Mouse (Mus musculus): ENCODE data around the gene Wdr54. TPM values are rescaled to one million over a fixed set of nuclear protein-coding genes. Genes with fewer than 3 reads are reported as not detected.

Gene Wdr54
- polyA plus RNA-seq, 1 experiment from 2014 or later, result 4.8 TPM

DNA sequence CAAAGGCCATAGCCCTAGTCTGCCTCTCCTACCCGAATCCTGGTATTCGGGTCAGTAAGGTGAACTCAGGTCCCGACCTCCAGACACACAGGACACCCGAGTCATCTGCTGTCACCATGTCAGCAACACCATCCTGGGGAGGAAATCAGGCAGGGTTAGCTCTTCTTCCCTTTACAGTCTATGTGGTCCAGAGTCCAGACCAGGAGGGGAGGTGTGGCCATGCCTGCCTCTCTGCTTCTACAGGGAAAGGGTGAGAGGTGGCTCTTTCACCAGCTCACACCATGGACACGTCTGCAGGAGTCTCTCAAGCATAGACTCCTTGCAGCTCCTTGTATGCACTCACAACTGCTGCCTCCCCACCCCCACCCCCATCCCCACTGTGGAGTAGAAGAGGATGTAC is 2.7 kb downstream of the Wdr54 start:
- Histone ChIP-seq H3K9me3 (no peaks in the 10 kb centered on the region), H3K27ac (no peak overlapping the region), H3K4me2 (no peak overlapping the region), H3K4me1 (peaks cover 16% of the 10 kb centered on the region), H3K4me3 (no peak overlapping the region), H3K27me3 (no peaks in the 10 kb centered on the region), H3K9ac (no peak overlapping the region), H3K36me3 (peaks cover 51% of the 10 kb centered on the region)
- no peak for ATAC-seq (ENCODE audit: insufficient number of reproducible peaks, low FRiP score, low TSS enrichment, low read depth)
- WGBS, result 72% methylated on average over 5 of the region's 5 CpGs

DNA sequence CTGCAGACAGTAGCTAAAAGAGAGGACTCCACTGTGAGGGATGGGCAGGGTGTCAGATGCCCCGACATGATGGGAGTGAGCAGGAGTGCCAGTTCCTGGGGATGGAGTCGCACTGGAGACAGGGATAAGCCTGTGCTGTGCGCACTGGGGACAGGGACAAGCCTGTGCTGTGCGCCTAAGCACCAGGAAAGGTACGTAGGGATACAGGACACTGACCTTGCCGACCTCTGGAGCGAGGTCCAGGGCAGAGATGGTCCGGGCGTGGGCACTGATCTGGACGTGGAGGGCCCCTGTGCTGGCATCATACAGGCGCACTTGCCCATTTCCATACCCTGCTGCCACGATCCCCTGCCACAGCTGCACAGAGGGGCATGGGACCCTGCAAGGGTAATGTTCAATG is 3.2 kb downstream of the Wdr54 start:
- 85% methylated on average over 12 of the region's 12 CpGs for WGBS
- Histone ChIP-seq H3K36me3 (peaks cover 56% of the 10 kb centered on the region), H3K9ac (no peak overlapping the region)

DNA sequence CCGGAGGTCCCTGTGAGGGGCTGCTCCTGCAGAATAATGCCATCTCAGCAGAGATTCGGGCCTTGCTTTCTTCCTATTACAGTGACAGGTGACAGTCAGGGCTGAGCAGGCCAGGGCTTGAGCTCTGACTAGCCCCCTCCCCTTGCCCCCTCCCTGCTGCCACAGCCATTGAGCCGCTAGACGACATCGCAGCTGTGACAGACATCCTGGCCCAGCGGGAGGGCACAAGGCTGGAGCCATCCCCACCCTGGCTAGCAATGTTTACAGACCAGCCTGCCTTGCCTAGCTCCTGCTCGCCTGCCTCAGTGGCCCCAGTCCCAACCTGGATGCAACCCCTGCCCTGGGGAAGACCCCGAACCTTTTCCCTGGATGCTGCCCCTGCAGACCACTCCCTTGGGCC is 4.5 kb downstream of the Wdr54 start:
- WGBS, result 42% methylated on average over 8 of the region's 8 CpGs
- ATAC-seq (ENCODE audit: insufficient number of reproducible peaks, low FRiP score, low TSS enrichment, low read depth), result no peak
- Histone ChIP-seq H3K4me1 (peaks cover 16% of the 10 kb centered on the region), H3K4me2 (no peak overlapping the region), H3K9me3 (no peaks in the 10 kb centered on the region), H3K36me3 (peaks cover 69% of the 10 kb centered on the region), H3K27ac (0 out of 2 replicates have a peak overlapping the region, but pooled peaks have one; percentile 23), H3K4me3 (no peak overlapping the region), H3K9ac (no peak overlapping the region), H3K27me3 (no peaks in the 10 kb centered on the region)

More for the DNA sequence above, 3.2 kb downstream of the Wdr54 start:
- peaks cover 16% of the 10 kb centered on the region for H3K4me1 ChIP-seq
- H3K9me3 ChIP-seq, result no peaks in the 10 kb centered on the region
- no peak for ATAC-seq (ENCODE audit: insufficient number of reproducible peaks, low FRiP score, low TSS enrichment, low read depth)
- no peak overlapping the region for H3K4me2 ChIP-seq
- H3K4me3 ChIP-seq, result no peak overlapping the region
- H3K27ac ChIP-seq, result no peak overlapping the region
- no peaks in the 10 kb centered on the region for H3K27me3 ChIP-seq

DNA sequence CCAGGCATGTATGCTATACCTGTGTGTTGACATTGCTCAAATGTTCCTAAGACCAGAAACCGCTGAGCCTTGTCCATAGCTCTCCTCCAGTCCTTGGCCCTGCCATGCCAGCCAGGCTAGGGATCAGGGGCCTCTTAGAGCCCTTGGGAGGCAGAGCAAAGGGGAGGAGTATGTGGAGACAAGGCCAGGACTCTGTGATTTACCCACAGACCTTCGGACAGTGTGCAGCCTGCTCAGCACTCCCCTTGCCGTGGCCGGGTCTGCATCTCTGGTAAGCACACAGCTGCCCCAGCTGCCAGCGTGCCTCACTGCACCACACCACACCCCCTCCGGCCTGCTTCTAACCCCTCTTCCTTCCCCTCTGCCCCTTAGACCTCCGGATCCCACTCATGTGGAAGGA is 8.9 kb downstream of the Wdr54 start:
- no peak for ATAC-seq (ENCODE audit: insufficient number of reproducible peaks, low FRiP score, low TSS enrichment, low read depth)
- 68% methylated on average over 7 of the region's 7 CpGs for WGBS
- no peak overlapping the region for H3K4me3 ChIP-seq
- no peaks in the 10 kb centered on the region for H3K27me3 ChIP-seq
- H3K27ac ChIP-seq, result no peak overlapping the region
- H3K36me3 ChIP-seq, result peaks cover 70% of the 10 kb centered on the region
- no peaks in the 10 kb centered on the region for H3K9me3 ChIP-seq
- no peak overlapping the region for H3K9ac ChIP-seq
- H3K4me1 ChIP-seq, result peaks cover 18% of the 10 kb centered on the region
- no peak overlapping the region for H3K4me2 ChIP-seq

DNA sequence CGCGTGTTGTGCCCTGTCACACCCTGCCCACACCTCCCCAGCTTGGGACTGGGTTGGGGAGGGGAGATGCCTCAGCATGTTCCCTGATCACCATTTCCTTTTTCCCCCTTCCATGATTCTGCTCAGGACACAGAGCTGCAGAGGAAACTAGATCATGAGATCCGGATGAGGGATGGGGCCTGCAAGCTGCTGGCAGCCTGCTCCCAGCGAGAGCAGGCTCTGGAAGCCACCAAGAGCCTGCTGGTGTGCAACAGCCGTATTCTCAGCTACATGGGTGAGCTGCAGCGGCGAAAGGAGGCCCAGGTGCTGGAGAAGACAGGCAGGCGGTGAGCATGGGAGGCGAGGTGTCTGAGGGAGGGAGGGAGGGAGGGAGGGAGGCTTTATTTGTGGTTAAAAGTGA is 10.4 kb downstream of the Wdr54 start:
- H3K27ac ChIP-seq, result peak overlapping the region; percentile 3; the same call in 1 of the 2 replicates
- no peak overlapping the region for H3K4me3 ChIP-seq

DNA sequence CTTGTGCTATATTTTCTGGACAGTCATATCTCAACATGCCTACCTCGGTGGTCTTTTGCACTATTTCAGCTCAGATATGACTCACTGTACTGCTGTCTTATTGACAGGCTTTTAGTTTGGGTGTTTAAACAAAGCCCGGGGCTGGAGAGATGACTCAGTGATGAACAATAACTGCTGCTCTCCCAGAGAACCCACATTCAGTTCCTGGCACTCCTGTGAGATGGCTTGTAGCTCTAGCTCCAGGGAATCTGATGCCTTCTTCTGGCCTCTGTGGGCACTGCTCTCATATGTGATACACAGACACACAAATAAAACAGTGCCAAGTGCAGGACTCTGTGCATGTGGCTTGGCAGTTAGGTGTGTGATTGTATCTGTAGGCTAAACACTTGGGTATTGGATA is 11.0 kb downstream of the Wdr54 start:
- no peak overlapping the region for H3K27ac ChIP-seq
- H3K4me2 ChIP-seq, result no peak overlapping the region
- H3K9ac ChIP-seq, result no peak overlapping the region
- no peak for ATAC-seq (ENCODE audit: insufficient number of reproducible peaks, low FRiP score, low TSS enrichment, low read depth)
- H3K36me3 ChIP-seq, result peaks cover 49% of the 10 kb centered on the region
- no peaks in the 10 kb centered on the region for H3K27me3 ChIP-seq
- no peak overlapping the region for H3K4me3 ChIP-seq
- H3K4me1 ChIP-seq, result peaks cover 35% of the 10 kb centered on the region
- no peaks in the 10 kb centered on the region for H3K9me3 ChIP-seq
- WGBS, result 65% methylated on average over 2 of the region's 2 CpGs

More for the DNA sequence above, 10.4 kb downstream of the Wdr54 start:
- H3K4me2 ChIP-seq, result no peak overlapping the region
- no peaks in the 10 kb centered on the region for H3K27me3 ChIP-seq
- no peak overlapping the region for H3K9ac ChIP-seq
- ATAC-seq (ENCODE audit: insufficient number of reproducible peaks, low FRiP score, low TSS enrichment, low read depth), result no peak
- H3K9me3 ChIP-seq, result no peaks in the 10 kb centered on the region
- H3K36me3 ChIP-seq, result peaks cover 55% of the 10 kb centered on the region
- 48% methylated on average over 9 of the region's 9 CpGs for WGBS
- H3K4me1 ChIP-seq, result peaks cover 31% of the 10 kb centered on the region

DNA sequence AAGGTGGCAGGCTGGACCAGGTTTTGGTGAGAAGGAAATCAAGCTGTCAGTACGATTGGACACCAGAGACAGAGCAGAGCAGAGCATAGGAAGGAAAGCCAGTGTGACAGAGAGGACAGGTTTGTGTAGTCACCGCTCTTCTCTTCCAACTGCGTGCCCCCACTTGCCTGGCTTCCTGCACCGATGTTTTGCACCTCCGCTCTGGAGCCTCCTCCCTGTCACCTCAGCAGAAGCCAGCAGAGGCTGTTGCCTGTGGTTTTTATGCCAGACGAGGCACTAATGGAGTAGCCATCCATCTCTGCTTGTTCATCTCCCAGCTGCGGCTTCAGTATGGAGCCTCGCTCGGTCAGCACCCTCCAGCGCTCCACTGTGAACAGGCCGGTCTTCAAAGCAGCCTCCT is 13.3 kb downstream of the Wdr54 start:
- H3K4me2 ChIP-seq, result peak overlapping the region; percentile 55; the same call in 1 of the 2 replicates
- no peaks in the 10 kb centered on the region for H3K9me3 ChIP-seq
- no peak overlapping the region for H3K4me3 ChIP-seq
- H3K27ac ChIP-seq, result peak overlapping the region; percentile 72; the same call in 1 of the 2 replicates
- H3K4me1 ChIP-seq, result peaks cover 58% of the 10 kb centered on the region
- no peaks in the 10 kb centered on the region for H3K27me3 ChIP-seq
- ATAC-seq (ENCODE audit: insufficient number of reproducible peaks, low FRiP score, low TSS enrichment, low read depth), result no peak
- WGBS, result 46% methylated on average over 11 of the region's 11 CpGs
- peaks cover 31% of the 10 kb centered on the region for H3K36me3 ChIP-seq
- no peak overlapping the region for H3K9ac ChIP-seq

DNA sequence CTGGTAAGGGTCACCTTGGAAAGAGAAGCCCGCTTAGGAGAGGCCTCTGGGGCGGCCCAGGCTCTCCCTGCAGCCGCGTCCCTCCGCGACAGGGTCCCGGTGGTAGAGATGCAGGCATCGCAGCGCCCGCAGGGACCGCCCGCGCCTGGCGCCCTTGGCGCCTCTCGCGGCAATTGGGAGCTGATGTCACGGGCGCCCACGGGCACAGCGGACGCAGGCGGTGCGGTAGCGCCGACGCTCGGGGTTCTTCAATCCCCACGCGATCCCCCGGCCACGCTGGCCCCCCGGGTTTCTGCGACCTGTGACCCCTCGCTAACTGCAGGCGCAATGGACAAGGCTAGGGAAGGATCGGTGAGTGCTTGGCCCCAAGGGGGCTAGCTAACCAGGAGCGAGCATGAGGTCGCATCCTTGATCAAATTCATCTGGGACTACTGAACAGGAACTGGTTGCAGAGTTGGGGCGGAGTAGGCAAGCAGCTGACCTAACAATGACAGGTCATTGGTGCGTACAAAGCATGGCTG is 13.9 kb downstream of the Wdr54 start:
- Histone ChIP-seq H3K27me3 (no peaks in the 10 kb centered on the region), H3K4me3 (peak overlapping the region; percentile 30), H3K27ac (peak overlapping the region; percentile 72), H3K4me1 (peaks cover 60% of the 10 kb centered on the region), H3K36me3 (peaks cover 25% of the 10 kb centered on the region), H3K4me2 (peak overlapping the region; percentile 55), H3K9ac (peak overlapping the region; percentile 18; the same call in 1 of the 2 replicates), H3K9me3 (no peaks in the 10 kb centered on the region)
- 7% methylated on average over 41 of the region's 41 CpGs for WGBS
- ATAC-seq (ENCODE audit: insufficient number of reproducible peaks, low FRiP score, low TSS enrichment, low read depth), result no peak

DNA sequence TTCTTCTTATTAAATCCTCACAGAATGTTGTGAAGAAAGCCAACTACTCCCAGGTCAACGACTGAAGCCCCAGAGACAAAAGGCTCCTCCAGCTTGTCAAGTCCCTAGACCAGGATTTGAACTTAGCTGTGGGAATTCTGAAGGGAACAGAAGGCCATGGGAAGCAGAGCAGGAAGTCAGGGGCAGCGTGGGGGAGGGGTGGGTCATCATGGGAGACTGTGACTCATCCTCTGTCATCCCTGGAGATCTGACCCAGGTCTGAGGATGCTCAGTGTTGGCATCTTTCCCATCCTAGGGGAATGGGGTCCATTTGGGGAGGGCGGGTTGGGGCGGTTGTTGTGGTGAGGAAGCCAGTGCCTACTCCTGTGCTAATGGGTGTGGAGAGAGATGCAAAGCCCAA is 14.6 kb downstream of the Wdr54 start:
- Histone ChIP-seq H3K27me3 (no peaks in the 10 kb centered on the region), H3K9ac (peak overlapping the region; percentile 18; the same call in 1 of the 2 replicates), H3K4me3 (peak overlapping the region; percentile 30; the same call in 1 of the 2 replicates), H3K9me3 (no peaks in the 10 kb centered on the region), H3K36me3 (peaks cover 19% of the 10 kb centered on the region), H3K4me2 (peak overlapping the region; percentile 55), H3K27ac (peak overlapping the region; percentile 72; the same call in 1 of the 2 replicates), H3K4me1 (peaks cover 60% of the 10 kb centered on the region)
- 44% methylated on average over 4 of the region's 4 CpGs for WGBS
- ATAC-seq (ENCODE audit: insufficient number of reproducible peaks, low FRiP score, low TSS enrichment, low read depth), result no peak

DNA sequence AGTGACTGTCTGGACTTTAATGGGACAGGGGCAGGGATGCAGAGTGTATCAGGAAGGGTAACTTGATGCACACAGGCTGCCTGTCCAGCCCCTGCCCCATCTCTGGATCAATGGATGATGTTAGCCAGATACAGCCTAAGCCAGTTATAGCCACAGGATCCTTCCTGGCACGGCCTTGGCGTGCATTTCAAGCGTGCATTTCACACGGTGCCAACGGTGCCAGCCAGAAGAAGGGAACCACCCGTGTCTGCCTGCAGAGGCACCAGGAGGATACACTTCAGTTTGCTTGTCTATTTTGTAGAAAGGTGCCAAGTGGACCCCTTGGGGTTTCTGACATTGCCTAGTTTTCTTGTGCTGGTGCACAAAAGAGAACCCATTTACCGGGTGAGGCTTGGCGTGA is 16.2 kb downstream of the Wdr54 start:
- 87% methylated on average over 8 of the region's 8 CpGs for WGBS
- Histone ChIP-seq H3K27ac (no peak overlapping the region), H3K4me2 (no peak overlapping the region), H3K4me1 (peaks cover 69% of the 10 kb centered on the region), H3K4me3 (no peak overlapping the region), H3K9ac (no peak overlapping the region), H3K27me3 (no peaks in the 10 kb centered on the region), H3K9me3 (no peaks in the 10 kb centered on the region), H3K36me3 (peaks cover 8% of the 10 kb centered on the region; the same call in 1 of the 2 replicates)
- ATAC-seq (ENCODE audit: insufficient number of reproducible peaks, low FRiP score, low TSS enrichment, low read depth), result no peak

DNA sequence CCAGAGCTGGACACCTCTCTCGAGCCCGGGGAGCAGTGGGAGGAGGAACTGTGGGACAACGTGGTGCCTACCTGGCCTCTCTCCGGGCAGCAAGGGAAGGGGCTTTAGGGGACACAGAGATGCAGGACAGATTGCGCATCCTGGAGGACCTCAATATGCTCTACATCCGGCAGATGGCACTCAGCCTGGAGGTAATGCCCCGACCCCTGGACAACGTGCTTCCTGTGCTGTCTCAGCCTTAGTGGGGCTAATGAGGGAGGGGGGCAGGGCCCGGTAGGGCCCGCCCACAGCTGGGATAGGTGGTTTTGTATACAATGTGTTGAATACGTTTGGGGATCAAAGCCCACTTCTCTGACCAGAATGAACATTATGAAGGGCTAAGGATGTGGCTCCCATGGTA is 18.1 kb downstream of the Wdr54 start:
- Histone ChIP-seq H3K4me1 (peaks cover 66% of the 10 kb centered on the region), H3K4me3 (peak overlapping the region; percentile 54), H3K27ac (peak overlapping the region; percentile 100), H3K36me3 (peaks cover 5% of the 10 kb centered on the region; the same call in 1 of the 2 replicates), H3K4me2 (peak overlapping the region; percentile 81), H3K9me3 (no peaks in the 10 kb centered on the region), H3K27me3 (no peaks in the 10 kb centered on the region), H3K9ac (peak overlapping the region; percentile 63)
- under 1% methylated on average over 11 of the region's 11 CpGs for WGBS
- no peak for ATAC-seq (ENCODE audit: insufficient number of reproducible peaks, low FRiP score, low TSS enrichment, low read depth)

DNA sequence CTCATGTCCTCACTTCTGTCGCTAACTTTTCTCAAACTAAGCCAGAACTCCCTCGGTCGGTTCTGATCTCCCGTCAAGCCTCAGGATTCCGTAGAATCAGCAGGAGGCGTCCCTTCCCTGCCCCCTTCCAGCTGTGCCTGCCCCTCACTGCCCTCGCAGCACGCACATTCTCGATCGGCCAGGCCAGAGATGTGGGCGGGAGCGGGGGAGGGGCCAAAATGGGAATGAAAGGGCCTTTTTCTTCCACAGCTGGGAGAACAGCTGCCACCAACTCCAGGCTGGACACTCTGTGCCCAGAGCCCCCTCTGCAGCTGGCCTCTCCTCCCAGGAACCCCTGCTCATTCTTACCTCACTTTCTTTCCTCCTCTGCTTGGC is 18.6 kb downstream of the Wdr54 start:
- Histone ChIP-seq H3K4me3 (peak overlapping the region; percentile 54), H3K27ac (peak overlapping the region; percentile 100), H3K9me3 (no peaks in the 10 kb centered on the region), H3K27me3 (no peaks in the 10 kb centered on the region), H3K4me2 (peak overlapping the region; percentile 81), H3K9ac (peak overlapping the region; percentile 63), H3K36me3 (peaks cover 5% of the 10 kb centered on the region; the same call in 1 of the 2 replicates), H3K4me1 (peaks cover 61% of the 10 kb centered on the region)
- ATAC-seq (ENCODE audit: insufficient number of reproducible peaks, low FRiP score, low TSS enrichment, low read depth), result peak; percentile 87
- WGBS, result 0% methylated on average over 12 of the region's 12 CpGs
